Mouse (Mus musculus): ENCODE data around the gene Bcl7c. TPM values are rescaled to one million over a fixed set of nuclear protein-coding genes. Genes with fewer than 3 reads are reported as not detected.

Bcl7c gene
- polyA plus RNA-seq, 1 experiment, result 94.7 TPM

GRCm38 (mm10) chr7:127674977-127675376 lies 33.8 kb downstream of the Bcl7c start:
- Histone ChIP-seq H3K79me2 (ENCODE audit: control insufficient read depth, insufficient read depth) (no peaks in the 10 kb centered on the region), H3ac (ENCODE audit: control insufficient read depth, insufficient read length) (no peak overlapping the region), H3K36me3 (ENCODE audit: control insufficient read depth, insufficient read depth) (no peaks in the 10 kb centered on the region), H3K27me3 (ENCODE audit: control insufficient read depth, insufficient read depth, insufficient read length) (no peaks in the 10 kb centered on the region), H3K4me3 (no peak overlapping the region), H3K4me2 (ENCODE audit: low read depth) (no peak overlapping the region)
- TF ChIP-seq TCF12 (IDR thresholded peaks at IDR 0.05; ENCODE audit: insufficient read depth, poor library complexity, severe bottlenecking) (no peak), POLR2AphosphoS2 (IDR thresholded peaks at IDR 0.05; ENCODE audit: insufficient read length, low read depth) (no peak), MYOD1 (IDR thresholded peaks at IDR 0.05; ENCODE audit: control insufficient read depth in 1 of 3, insufficient read length in 2 of 3, low read depth in 2 of 3) (no peak), CEBPB (IDR thresholded peaks at IDR 0.05; ENCODE audit: insufficient read depth, poor library complexity, severe bottlenecking) (peak; percentile 38; the same call in 1 of the 2 replicates)

- Histone ChIP-seq H3K4me3 (no peak overlapping the region), H3K4me2 (ENCODE audit: low read depth) (no peak overlapping the region), H3K27me3 (ENCODE audit: control insufficient read depth, insufficient read depth, insufficient read length) (no peaks in the 10 kb centered on the region), H3K79me2 (ENCODE audit: control insufficient read depth, insufficient read depth) (no peaks in the 10 kb centered on the region), H3K36me3 (ENCODE audit: control insufficient read depth, insufficient read depth) (no peaks in the 10 kb centered on the region), H3ac (ENCODE audit: control insufficient read depth, insufficient read length) (no peak overlapping the region)
- no peak for TF ChIP-seq CEBPB (IDR thresholded peaks at IDR 0.05; ENCODE audit: insufficient read depth, poor library complexity, severe bottlenecking)
- no peak for TF ChIP-seq SRF (IDR thresholded peaks at IDR 0.05; ENCODE audit: control insufficient read depth, insufficient read length, low read depth)
- no peak for TF ChIP-seq E2F4 (IDR thresholded peaks at IDR 0.05; ENCODE audit: insufficient read depth)
- TF ChIP-seq TCF12 (IDR thresholded peaks at IDR 0.05; ENCODE audit: insufficient read depth, poor library complexity, severe bottlenecking), result no peak
- no peak for TF ChIP-seq MYOG (IDR thresholded peaks at IDR 0.05; ENCODE audit: control insufficient read depth in 1 of 3, insufficient read depth in 1 of 3, insufficient read length in 2 of 3, low read depth in 2 of 3)
- TF ChIP-seq USF1 (IDR thresholded peaks at IDR 0.05; ENCODE audit: low read depth), result no peak
- TF ChIP-seq MAX (IDR thresholded peaks at IDR 0.05; ENCODE audit: low read depth), result no peak
- TF ChIP-seq POLR2A (IDR thresholded peaks at IDR 0.05; ENCODE audit: insufficient read length, low read depth), result no peak
- TF ChIP-seq TCF3 (IDR thresholded peaks at IDR 0.05; ENCODE audit: insufficient read length, low read depth), result no peak
- TF ChIP-seq POLR2AphosphoS2 (IDR thresholded peaks at IDR 0.05; ENCODE audit: insufficient read length, low read depth), result no peak
- no peak for TF ChIP-seq REST (IDR thresholded peaks at IDR 0.05; ENCODE audit: insufficient read depth, insufficient read length)
- TF ChIP-seq MYOD1 (IDR thresholded peaks at IDR 0.05; ENCODE audit: control insufficient read depth in 1 of 3, insufficient read length in 2 of 3, low read depth in 2 of 3), result no peak
Measured at GRCm38 (mm10) chr7:127672776-127673175, 36.0 kb downstream of the Bcl7c start.

GRCm38 (mm10) chr7:127671880-127672774 lies 36.6 kb downstream of the Bcl7c start:
- TF ChIP-seq POLR2AphosphoS2 (IDR thresholded peaks at IDR 0.05; ENCODE audit: insufficient read length, low read depth) (no peak), CEBPB (IDR thresholded peaks at IDR 0.05; ENCODE audit: insufficient read depth, poor library complexity, severe bottlenecking) (no peak), MYOD1 (IDR thresholded peaks at IDR 0.05; ENCODE audit: control insufficient read depth in 1 of 3, insufficient read length in 2 of 3, low read depth in 2 of 3) (no peak), TCF3 (IDR thresholded peaks at IDR 0.05; ENCODE audit: insufficient read length, low read depth) (no peak), MAX (IDR thresholded peaks at IDR 0.05; ENCODE audit: low read depth) (no peak), E2F4 (IDR thresholded peaks at IDR 0.05; ENCODE audit: insufficient read depth) (no peak), USF1 (IDR thresholded peaks at IDR 0.05; ENCODE audit: low read depth) (no peak), SRF (IDR thresholded peaks at IDR 0.05; ENCODE audit: control insufficient read depth, insufficient read length, low read depth) (no peak), TCF12 (IDR thresholded peaks at IDR 0.05; ENCODE audit: insufficient read depth, poor library complexity, severe bottlenecking) (no peak), MYOG (IDR thresholded peaks at IDR 0.05; ENCODE audit: control insufficient read depth in 1 of 3, insufficient read depth in 1 of 3, insufficient read length in 2 of 3, low read depth in 2 of 3) (no peak), REST (IDR thresholded peaks at IDR 0.05; ENCODE audit: insufficient read depth, insufficient read length) (no peak), POLR2A (IDR thresholded peaks at IDR 0.05; ENCODE audit: insufficient read length, low read depth) (no peak)
- no peak overlapping the region for H3K4me3 ChIP-seq
- no peak overlapping the region for H3ac ChIP-seq (ENCODE audit: control insufficient read depth, insufficient read length)
- H3K27me3 ChIP-seq (ENCODE audit: control insufficient read depth, insufficient read depth, insufficient read length), result no peaks in the 10 kb centered on the region
- no peak overlapping the region for H3K4me2 ChIP-seq (ENCODE audit: low read depth)
- H3K36me3 ChIP-seq (ENCODE audit: control insufficient read depth, insufficient read depth), result no peaks in the 10 kb centered on the region
- no peaks in the 10 kb centered on the region for H3K79me2 ChIP-seq (ENCODE audit: control insufficient read depth, insufficient read depth)

- no peak overlapping the region for H3ac ChIP-seq (ENCODE audit: control insufficient read depth, insufficient read length)
- no peaks in the 10 kb centered on the region for H3K36me3 ChIP-seq (ENCODE audit: control insufficient read depth, insufficient read depth)
- no peak overlapping the region for H3K4me3 ChIP-seq
- TF ChIP-seq TCF3 (IDR thresholded peaks at IDR 0.05; ENCODE audit: insufficient read length, low read depth), result no peak
- no peak for TF ChIP-seq POLR2AphosphoS2 (IDR thresholded peaks at IDR 0.05; ENCODE audit: insufficient read length, low read depth)
- TF ChIP-seq CEBPB (IDR thresholded peaks at IDR 0.05; ENCODE audit: insufficient read depth, poor library complexity, severe bottlenecking), result no peak
- TF ChIP-seq USF1 (IDR thresholded peaks at IDR 0.05; ENCODE audit: low read depth), result no peak
- no peak for TF ChIP-seq E2F4 (IDR thresholded peaks at IDR 0.05; ENCODE audit: insufficient read depth)
- no peak for TF ChIP-seq REST (IDR thresholded peaks at IDR 0.05; ENCODE audit: insufficient read depth, insufficient read length)
- no peak for TF ChIP-seq MAX (IDR thresholded peaks at IDR 0.05; ENCODE audit: low read depth)
- no peak for TF ChIP-seq POLR2A (IDR thresholded peaks at IDR 0.05; ENCODE audit: insufficient read length, low read depth)
- TF ChIP-seq TCF12 (IDR thresholded peaks at IDR 0.05; ENCODE audit: insufficient read depth, poor library complexity, severe bottlenecking), result no peak
- H3K4me2 ChIP-seq (ENCODE audit: low read depth), result no peak overlapping the region
- no peaks in the 10 kb centered on the region for H3K27me3 ChIP-seq (ENCODE audit: control insufficient read depth, insufficient read depth, insufficient read length)
- H3K79me2 ChIP-seq (ENCODE audit: control insufficient read depth, insufficient read depth), result no peaks in the 10 kb centered on the region
Measured at GRCm38 (mm10) chr7:127667171-127667570, 41.6 kb downstream of the Bcl7c start.

Data from myocyte (in vitro differentiated cells).